Mouse (Mus musculus): ENCODE data around the gene Dhx15. TPM values are rescaled to one million over a fixed set of nuclear protein-coding genes. Genes with fewer than 3 reads are reported as not detected.

Gene Dhx15
- polyA plus RNA-seq, 1 experiment from 2014 or later: 127 TPM

Small RNAs within 50 kb of the gene (microRNA-seq; reads per million reads assigned to microRNA genes)
- not detected for gene Mir6417

Other genes starting within 250 kb of the Dhx15 start
- gene Sod3, start 173.3 kb upstream of the Dhx15 start, polyA plus RNA-seq (2015; fragmentation: Nextera tagmentation; extraction: Ambion mirVana): 1.6 TPM in 2 replicates